Mouse (Mus musculus): ENCODE measurements around the gene Dcdc2b.

The Dcdc2b gene

GRCm38 (mm10) chr4:129614093-129614492 is at the start of gene Dcdc2b:
TSS of gene Dcdc2b (minus strand) at chr4:129614257.
- DNase-seq: no peak

GRCm38 (mm10) chr4:129662255-129662813 is 48.3 kb upstream of the Dcdc2b start:
- no peak for DNase-seq

GRCm38 (mm10) chr4:129661584-129661983 is 47.5 kb upstream of the Dcdc2b start:
- DNase-seq: no peak

GRCm38 (mm10) chr4:129654770-129655169 is 40.7 kb upstream of the Dcdc2b start:
- no peak for DNase-seq

- peak; percentile 67 for DNase-seq
Observed at GRCm38 (mm10) chr4:129650359-129650758, 36.3 kb upstream of the Dcdc2b start.

GRCm38 (mm10) chr4:129648656-129649055 is 34.6 kb upstream of the Dcdc2b start:
- DNase-seq: no peak

GRCm38 (mm10) chr4:129645204-129645603 is 31.1 kb upstream of the Dcdc2b start:
- DNase-seq: no peak

- peak; percentile 42 for DNase-seq
Observed at GRCm38 (mm10) chr4:129641756-129642155, 27.7 kb upstream of the Dcdc2b start.

- DNase-seq: peak; percentile 98
Observed at GRCm38 (mm10) chr4:129640638-129641467, 26.8 kb upstream of the Dcdc2b start, which contains the start of gene Txlna. TSS of gene Txlna (minus strand) at chr4:129641065.

- peak; percentile 48 for DNase-seq
Observed at GRCm38 (mm10) chr4:129640101-129640637, 26.1 kb upstream of the Dcdc2b start.

- no peak for DNase-seq
Observed at GRCm38 (mm10) chr4:129639221-129639620, 25.2 kb upstream of the Dcdc2b start.

GRCm38 (mm10) chr4:129633852-129634251 is 19.8 kb upstream of the Dcdc2b start:
- DNase-seq: no peak

- DNase-seq: no peak
Observed at GRCm38 (mm10) chr4:129631867-129632266, 17.8 kb upstream of the Dcdc2b start.

GRCm38 (mm10) chr4:129630944-129631343 is 16.9 kb upstream of the Dcdc2b start:
- DNase-seq: no peak

- DNase-seq: no peak
Observed at GRCm38 (mm10) chr4:129626035-129626434, 12.0 kb upstream of the Dcdc2b start.

GRCm38 (mm10) chr4:129625496-129625895 is 11.4 kb upstream of the Dcdc2b start:
- DNase-seq: no peak

GRCm38 (mm10) chr4:129625029-129625370 is 10.9 kb upstream of the Dcdc2b start:
- peak; percentile 61 for DNase-seq

- DNase-seq: peak; percentile 90
Observed at GRCm38 (mm10) chr4:129624281-129625028, 10.4 kb upstream of the Dcdc2b start.

GRCm38 (mm10) chr4:129623681-129624091 is 9.6 kb upstream of the Dcdc2b start, which contains the start of gene Ccdc28b:
TSS of gene Ccdc28b (minus strand) at chr4:129623947.
- DNase-seq: peak; percentile 69

- no peak for DNase-seq
Observed at GRCm38 (mm10) chr4:129622803-129623535, 8.9 kb upstream of the Dcdc2b start.

GRCm38 (mm10) chr4:129622120-129622802 is 8.2 kb upstream of the Dcdc2b start:
- DNase-seq: no peak

- DNase-seq: peak; percentile 63
Observed at GRCm38 (mm10) chr4:129621283-129621841, 7.3 kb upstream of the Dcdc2b start.

Data from kidney, adult 9 months (tissue).